Mouse (Mus musculus): ENCODE data around the gene 1700074P13Rik. TPM values are rescaled to one million over a fixed set of nuclear protein-coding genes. Genes with fewer than 3 reads are reported as not detected.

The 1700074P13Rik gene
- not detected in 2 replicates for polyA plus RNA-seq (2012; rRNA removed)

GRCm38 (mm10) chr6:40940457-40940856 lies at the start of gene 1700074P13Rik:
Gene 1700074P13Rik (minus strand): TSS chr6:40940557.

DNA sequence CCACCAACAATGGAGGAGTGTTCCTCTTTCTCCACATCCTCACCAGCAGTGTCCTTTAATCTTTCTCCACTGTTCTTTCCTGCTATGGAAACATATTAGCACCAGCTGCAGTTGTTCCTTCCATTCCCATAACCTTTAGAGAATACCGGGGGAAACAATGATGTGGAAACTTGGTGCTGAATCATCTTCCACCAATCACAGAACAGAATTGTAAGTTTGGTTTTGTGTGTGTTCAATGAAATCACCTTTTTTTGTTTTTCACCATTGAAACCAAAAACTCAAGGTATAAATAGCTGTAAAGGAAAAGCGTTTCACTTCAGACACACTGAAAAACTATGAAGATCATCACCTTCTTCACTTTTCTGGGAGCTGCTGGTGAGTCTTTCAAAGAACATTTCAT lies 24.1 kb upstream of the 1700074P13Rik start, which contains the start of gene 1810009J06Rik:
TSS of gene 1810009J06Rik (plus strand) at position 301 of the 400 bp plus-strand sequence.

DNA sequence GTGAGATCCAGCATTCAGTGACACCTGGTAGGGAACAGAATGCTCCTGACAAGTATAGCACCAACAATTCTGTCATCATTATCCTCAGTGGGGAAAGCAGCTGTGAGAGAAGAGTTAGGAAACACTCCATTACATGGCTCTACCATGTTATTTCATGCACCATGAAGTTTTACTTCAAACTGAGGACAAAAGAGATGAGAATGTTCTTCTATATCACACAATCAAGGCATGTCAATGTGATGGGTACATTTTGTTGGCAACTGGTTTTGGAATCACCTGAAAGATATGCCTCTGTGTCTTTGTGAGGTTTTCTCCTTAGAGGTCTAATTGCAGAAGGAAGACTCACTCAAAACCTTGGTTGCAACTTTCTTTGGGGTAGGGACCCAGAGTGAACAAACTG lies 11.4 kb upstream of the 1700074P13Rik start, which contains the start of gene Gm4744:
TSS of gene Gm4744 (minus strand) at position 101 of the 400 bp plus-strand sequence.

DNA sequence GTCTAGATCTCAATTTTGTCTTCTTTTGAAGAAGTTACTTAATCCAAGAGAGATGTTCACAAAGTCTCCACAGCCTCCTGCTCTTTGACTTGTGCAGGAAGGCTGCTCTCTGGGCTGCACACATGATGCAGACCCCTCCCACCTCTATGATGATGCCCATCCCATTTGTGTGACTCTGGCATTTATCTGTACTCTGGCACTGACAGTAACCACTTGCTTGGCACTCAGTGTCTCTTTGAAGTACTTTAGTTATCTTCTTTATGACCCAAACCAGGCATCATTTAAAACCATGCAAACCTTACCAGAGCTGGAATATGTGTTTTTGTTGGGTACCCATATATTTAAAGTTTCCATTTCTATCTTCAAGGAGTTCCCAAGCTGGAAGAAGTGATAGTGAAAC lies 40.1 kb downstream of the 1700074P13Rik start, which contains the start of gene Prss58:
TSS of gene Prss58 (minus strand) at position 101 of the 400 bp plus-strand sequence.

DNA sequence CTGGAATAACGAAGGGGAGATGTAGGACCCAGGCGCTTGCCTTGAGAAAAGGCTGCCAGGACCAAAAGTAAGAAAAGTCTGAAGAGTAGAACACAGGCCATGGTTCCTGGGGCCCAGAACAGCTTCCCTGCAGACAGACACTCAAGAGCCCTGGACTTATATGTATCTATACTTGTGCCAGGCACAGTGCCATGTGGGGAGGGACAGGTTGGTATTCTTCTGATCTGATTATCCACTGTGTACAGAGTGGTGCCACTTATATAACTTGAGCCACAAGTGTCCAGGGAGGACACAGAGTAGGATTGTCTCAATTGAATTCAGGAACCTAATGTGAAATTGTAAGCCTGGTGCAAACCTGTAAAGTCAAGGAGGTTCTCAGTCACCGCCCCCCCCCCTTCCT lies 53.0 kb downstream of the 1700074P13Rik start, which contains the start of gene Moxd2:
TSS of gene Moxd2 (minus strand) at position 101 of the 400 bp plus-strand sequence.

Other genes starting within 250 kb of the 1700074P13Rik start
- not detected in 2 replicates for gene Moxd2, start 53.1 kb downstream of the 1700074P13Rik start, polyA plus RNA-seq (2012; rRNA removed)
- not detected in 2 replicates for gene Prss58, start 40.2 kb downstream of the 1700074P13Rik start, polyA plus RNA-seq (2012; rRNA removed)
- gene Gm4744, start 11.3 kb upstream of the 1700074P13Rik start, polyA plus RNA-seq (2012; rRNA removed): not detected in 2 replicates
- not detected in 2 replicates for gene 1810009J06Rik, start 24.2 kb upstream of the 1700074P13Rik start, polyA plus RNA-seq (2012; rRNA removed)
- not detected in 2 replicates for gene Gm2663, start 58.9 kb upstream of the 1700074P13Rik start, polyA plus RNA-seq (2012; rRNA removed)
- not detected in 2 replicates for gene 2210010C04Rik, start 95.0 kb upstream of the 1700074P13Rik start, polyA plus RNA-seq (2012; rRNA removed)

Measured in liver, embryonic 14 days (tissue).